Mouse (Mus musculus) testis, adult 2 months (tissue): ENCODE measurements around the gene Dnajc1. TPM values are rescaled to one million over a fixed set of nuclear protein-coding genes. Genes with fewer than 3 reads are reported as not detected.

Source experiments
- H3K27ac ChIP-seq: fragments of 200-500 bp; 2 replicates; pipeline ENCODE4 v1.5.1; 2012; ENCODE audit warnings: low read depth, low read length; ENCODE audit not compliant: control insufficient read depth, insufficient read depth
- H3K27me3 ChIP-seq: fragments of 200-500 bp; 2 replicates; pipeline ENCODE4 v1.6.1; 2012; ENCODE audit warnings: mild to moderate bottlenecking, low read length, moderate library complexity; ENCODE audit not compliant: control insufficient read depth, insufficient read depth
- H3K36me3 ChIP-seq: fragments of 200-500 bp; 2 replicates; pipeline ENCODE4 v1.6.1; 2012; ENCODE audit warnings: mild to moderate bottlenecking, low read length; ENCODE audit not compliant: control insufficient read depth, insufficient read depth
- H3K4me1 ChIP-seq: fragments of 200-500 bp; 2 replicates; pipeline ENCODE4 v1.6.1; 2012; ENCODE audit warnings: low read length; ENCODE audit not compliant: control insufficient read depth, insufficient read depth
- H3K4me3 ChIP-seq: fragments of 200-500 bp; 2 replicates; pipeline ENCODE4 v1.5.1; 2012; ENCODE audit warnings: low read depth, mild to moderate bottlenecking, low read length, moderate library complexity, mixed read lengths; ENCODE audit not compliant: control insufficient read depth
- CTCF ChIP-seq: fragments of 200-500 bp; IDR thresholded peaks from 2 replicates; pipeline ENCODE4 v1.5.1; 2012; ENCODE audit warnings: low read depth, mild to moderate bottlenecking, inconsistent platforms, low read length, moderate library complexity; ENCODE audit not compliant: control insufficient read depth, insufficient read depth, insufficient replicate concordance
- POLR2A ChIP-seq: fragments of 200-500 bp; IDR thresholded peaks from 2 replicates; pipeline ENCODE4 v1.6.1; 2012; ENCODE audit warnings: low read depth, mild to moderate bottlenecking, inconsistent platforms, low read length, moderate library complexity; ENCODE audit not compliant: control insufficient read depth
- polyA plus RNA-seq: library from polyadenylated mRNA; depleted of rRNA; stranded (reverse); fragments of >200 nt; gene quantifications from 2 replicates; pipeline ENCODE4 v1.2.3, GENCODE M21; 2012

Dnajc1 gene
- polyA plus RNA-seq, 1 experiment, result 4.7 TPM

- Histone ChIP-seq H3K36me3 (no peaks in the 10 kb centered on the region; the same call in 1 of the 2 replicates), H3K4me1 (no peaks in the 10 kb centered on the region), H3K27me3 (no peaks in the 10 kb centered on the region), H3K4me3 (no peak overlapping the region), H3K27ac (no peak overlapping the region)
- TF ChIP-seq CTCF, result no peak
- TF ChIP-seq POLR2A, result no peak
Measured at GRCm38 (mm10) chr2:18195691-18196396, 196.8 kb downstream of the Dnajc1 start.

GRCm38 (mm10) chr2:18195285-18195684, 197.3 kb downstream of the Dnajc1 start:
- Histone ChIP-seq H3K27ac (no peak overlapping the region), H3K4me1 (no peaks in the 10 kb centered on the region), H3K27me3 (no peaks in the 10 kb centered on the region), H3K4me3 (no peak overlapping the region), H3K36me3 (no peaks in the 10 kb centered on the region; the same call in 1 of the 2 replicates)
- TF ChIP-seq POLR2A (no peak), CTCF (no peak)

- no peak for TF ChIP-seq CTCF
- no peak for TF ChIP-seq POLR2A
- Histone ChIP-seq H3K36me3 (peaks cover 1% of the 10 kb centered on the region), H3K4me1 (no peaks in the 10 kb centered on the region), H3K27ac (no peak overlapping the region), H3K27me3 (no peaks in the 10 kb centered on the region), H3K4me3 (no peak overlapping the region)
Measured at GRCm38 (mm10) chr2:18188367-18188766, 204.3 kb downstream of the Dnajc1 start.

- TF ChIP-seq POLR2A (no peak), CTCF (no peak)
- Histone ChIP-seq H3K27me3 (no peaks in the 10 kb centered on the region), H3K27ac (no peak overlapping the region), H3K4me3 (no peak overlapping the region), H3K36me3 (peaks cover 1% of the 10 kb centered on the region; the same call in 1 of the 2 replicates), H3K4me1 (no peaks in the 10 kb centered on the region; the same call in 1 of the 2 replicates)
Measured at GRCm38 (mm10) chr2:18183079-18183478, 209.6 kb downstream of the Dnajc1 start.

GRCm38 (mm10) chr2:18181631-18182030, 211.0 kb downstream of the Dnajc1 start:
- Histone ChIP-seq H3K36me3 (peaks cover 1% of the 10 kb centered on the region; the same call in 1 of the 2 replicates), H3K27ac (no peak overlapping the region), H3K4me1 (no peaks in the 10 kb centered on the region; the same call in 1 of the 2 replicates), H3K27me3 (no peaks in the 10 kb centered on the region), H3K4me3 (no peak overlapping the region)
- TF ChIP-seq POLR2A, result no peak
- TF ChIP-seq CTCF, result no peak

- TF ChIP-seq CTCF (no peak), POLR2A (no peak)
- Histone ChIP-seq H3K27me3 (no peaks in the 10 kb centered on the region), H3K27ac (no peak overlapping the region), H3K36me3 (no peaks in the 10 kb centered on the region), H3K4me1 (no peaks in the 10 kb centered on the region; the same call in 1 of the 2 replicates), H3K4me3 (no peak overlapping the region)
Measured at GRCm38 (mm10) chr2:18180323-18180722, 212.3 kb downstream of the Dnajc1 start.

- no peak overlapping the region for H3K4me3 ChIP-seq
- no peaks in the 10 kb centered on the region for H3K36me3 ChIP-seq
- no peaks in the 10 kb centered on the region; the same call in 1 of the 2 replicates for H3K4me1 ChIP-seq
- H3K27ac ChIP-seq, result no peak overlapping the region
- TF ChIP-seq CTCF (no peak), POLR2A (no peak)
- H3K27me3 ChIP-seq, result no peaks in the 10 kb centered on the region
Measured at GRCm38 (mm10) chr2:18176235-18176634, 216.4 kb downstream of the Dnajc1 start.
